Mouse (Mus musculus) small intestine, adult 2 months (tissue): ENCODE results near the gene Zfp296. TPM values are rescaled to one million over a fixed set of nuclear protein-coding genes. Genes with fewer than 3 reads are reported as not detected.
A peak's percentile ranks its signal among the peaks of the same experiment; 100 is the strongest.

ENCODE experiments used
- H3K27ac ChIP-seq: fragments of 200-500 bp; 2 replicates; pipeline ENCODE4 v1.5.1; 2012; ENCODE audit warnings: low read depth, low read length, control low read depth, inconsistent platforms; ENCODE audit not compliant: insufficient read depth
- H3K27me3 ChIP-seq: fragments of 200-500 bp; 2 replicates; pipeline ENCODE4 v1.6.1; 2012; ENCODE audit warnings: mild to moderate bottlenecking, moderate library complexity, low read length, inconsistent platforms; ENCODE audit not compliant: control insufficient read depth, insufficient read depth
- H3K36me3 ChIP-seq: fragments of 200-500 bp; 2 replicates; pipeline ENCODE4 v1.6.1; 2012; ENCODE audit warnings: mild to moderate bottlenecking, low read length, control low read depth, inconsistent platforms; ENCODE audit not compliant: control insufficient read depth, insufficient read depth
- H3K4me1 ChIP-seq: fragments of 200-500 bp; 2 replicates; pipeline ENCODE4 v1.6.1; 2012; ENCODE audit warnings: low read length, inconsistent platforms, mixed read lengths; ENCODE audit not compliant: control insufficient read depth, insufficient read depth, insufficient read length
- H3K4me3 ChIP-seq: fragments of 200-500 bp; 2 replicates; pipeline ENCODE4 v1.5.1; 2012; ENCODE audit warnings: low read depth, mild to moderate bottlenecking, control low read depth, inconsistent platforms, low read length, moderate library complexity
- CTCF ChIP-seq: fragments of 200-500 bp; IDR thresholded peaks from 2 replicates; pipeline ENCODE4 v1.5.1; 2012; ENCODE audit warnings: low read depth, mild to moderate bottlenecking, control low read depth, inconsistent platforms, low read length, moderate library complexity, mixed read lengths; ENCODE audit not compliant: insufficient replicate concordance, insufficient read length; ENCODE audit errors: extremely low read depth
- POLR2A ChIP-seq: fragments of 200-500 bp; IDR thresholded peaks from 2 replicates; pipeline ENCODE4 v1.6.1; 2012; ENCODE audit warnings: low read depth, mild to moderate bottlenecking, control low read depth, inconsistent platforms, low read length, moderate library complexity
- WGBS: fragments of 180-500 bp; shearing (Covaris S2); methylation state at CpG from one replicate; pipeline ENCODE4 v1.1.7; 2018; 5-methylcytosine and 5-hydroxymethylcytosine counted together
- polyA plus RNA-seq: library from polyadenylated mRNA; depleted of rRNA; stranded (reverse); fragments of >200 nt; gene quantifications from 2 replicates; pipeline ENCODE4 v1.2.3, GENCODE M21; 2012; rRNA removed

Gene Zfp296
- polyA plus RNA-seq, 1 experiment, result 3.7 TPM

DNA sequence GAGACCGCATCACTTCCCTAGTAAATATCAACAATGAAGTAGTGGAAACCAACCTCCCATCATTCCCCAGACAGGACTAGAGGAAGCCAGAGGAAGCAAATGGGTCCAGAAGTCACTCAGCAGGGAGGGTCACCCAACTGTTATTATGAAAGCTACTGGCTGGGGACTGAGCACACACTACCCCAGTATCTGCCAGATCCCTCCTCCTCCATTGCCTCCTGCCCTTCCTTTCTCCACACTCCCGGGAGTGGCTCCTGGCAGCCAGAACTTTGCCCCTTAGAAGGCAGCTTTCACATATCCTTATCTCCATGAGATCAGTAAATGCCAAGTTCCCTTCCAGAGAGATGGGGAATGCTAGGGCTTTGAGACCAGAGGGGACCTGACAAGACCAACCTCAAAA, 46.3 kb downstream of the Zfp296 start:
- Histone ChIP-seq H3K27me3 (no peaks in the 10 kb centered on the region), H3K4me3 (peak overlapping the region; percentile 41), H3K27ac (peak overlapping the region; percentile 98), H3K4me1 (peaks cover 31% of the 10 kb centered on the region), H3K36me3 (peaks cover 9% of the 10 kb centered on the region)
- WGBS, result 13% methylated on average over 2 of the region's 2 CpGs
- TF ChIP-seq CTCF, result no peak
- TF ChIP-seq POLR2A, result no peak

DNA sequence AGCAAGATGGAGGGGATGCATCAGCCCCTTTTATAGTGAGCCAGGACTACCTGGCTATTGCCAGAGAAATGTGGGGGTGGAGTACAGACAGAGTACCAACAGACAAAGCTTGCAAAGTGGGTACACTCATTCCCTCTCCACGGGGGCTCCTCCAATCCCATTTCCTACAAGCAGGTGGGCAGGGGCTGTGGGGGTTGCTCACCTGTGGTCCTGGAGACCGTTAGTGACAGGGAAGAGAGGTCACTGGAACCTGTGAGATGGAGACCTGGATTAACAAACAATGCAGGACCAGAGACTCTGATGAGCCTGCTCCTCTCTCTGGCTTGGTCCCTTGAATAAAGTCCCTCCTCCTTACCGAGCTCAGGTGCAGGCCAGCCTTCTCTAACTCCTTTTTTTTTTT, 50.6 kb downstream of the Zfp296 start:
- Histone ChIP-seq H3K36me3 (peaks cover 4% of the 10 kb centered on the region; the same call in 1 of the 2 replicates), H3K4me3 (peak overlapping the region; percentile 90), H3K27me3 (no peaks in the 10 kb centered on the region), H3K27ac (peak overlapping the region; percentile 86), H3K4me1 (peaks cover 24% of the 10 kb centered on the region)
- WGBS, result 43% methylated on average over 3 of the region's 3 CpGs
- TF ChIP-seq POLR2A, result no peak
- TF ChIP-seq CTCF, result no peak

DNA sequence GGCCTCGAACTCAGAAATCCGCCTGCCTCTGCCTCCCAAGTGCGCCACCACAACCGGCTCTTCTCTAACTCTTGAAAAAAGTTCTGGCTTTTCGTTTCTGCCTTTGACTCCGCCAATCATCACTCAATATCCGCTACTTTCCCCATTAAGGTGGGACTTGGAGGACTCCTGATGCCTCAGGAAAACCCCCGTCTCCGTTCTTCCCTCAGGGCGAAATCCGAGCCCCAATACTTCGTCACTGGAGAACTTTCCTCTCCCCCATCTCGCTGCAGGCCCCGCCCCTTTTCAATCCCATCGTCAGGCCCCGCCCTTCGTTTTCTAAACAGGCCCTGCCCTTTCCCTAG, 51.1 kb downstream of the Zfp296 start:
- Histone ChIP-seq H3K27me3 (no peaks in the 10 kb centered on the region), H3K4me3 (peak overlapping the region; percentile 90), H3K36me3 (peaks cover 8% of the 10 kb centered on the region), H3K4me1 (peaks cover 20% of the 10 kb centered on the region), H3K27ac (peak overlapping the region; percentile 86)
- peak; percentile 53 for TF ChIP-seq POLR2A
- TF ChIP-seq CTCF, result no peak
- WGBS, result 6% methylated on average over 17 of the region's 17 CpGs

GRCm38 (mm10) chr7:19628536-19629360, 51.7 kb downstream of the Zfp296 start:
- peak overlapping the region; percentile 93 for H3K27ac ChIP-seq
- H3K36me3 ChIP-seq, result peaks cover 14% of the 10 kb centered on the region
- no peaks in the 10 kb centered on the region for H3K27me3 ChIP-seq
- TF ChIP-seq CTCF, result no peak
- peaks cover 17% of the 10 kb centered on the region for H3K4me1 ChIP-seq
- peak overlapping the region; percentile 90 for H3K4me3 ChIP-seq
- under 1% methylated on average over 57 of the region's 57 CpGs for WGBS

DNA sequence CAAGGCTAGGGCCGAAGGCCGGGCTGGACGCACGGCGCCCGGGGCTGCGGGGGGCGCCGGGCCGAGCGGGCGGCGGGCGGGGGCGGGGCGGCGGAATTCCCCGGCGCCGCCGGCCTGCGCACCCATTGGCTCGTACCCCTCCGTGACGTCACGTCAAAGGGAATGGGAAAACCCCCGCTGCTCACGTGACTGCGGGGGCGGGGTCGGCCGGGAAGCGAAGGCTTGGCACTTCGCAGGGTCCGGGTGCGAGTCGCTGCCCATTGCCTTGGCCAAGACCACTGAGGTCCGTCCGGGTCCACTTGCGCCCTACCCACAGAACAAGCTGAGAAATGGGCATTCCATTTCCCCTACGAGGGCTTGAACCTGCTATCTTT, 52.3 kb downstream of the Zfp296 start, which contains the start of gene Relb:
TSS of gene Relb (minus strand) at position 78 of the 374 bp plus-strand sequence.
- Histone ChIP-seq H3K4me3 (peak within 1 kb of the TSS; percentile 90), H3K36me3 (peaks cover 19% of the 10 kb centered on the region), H3K4me1 (peaks cover 13% of the 10 kb centered on the region), H3K27me3 (no peaks in the 10 kb centered on the region), H3K27ac (peak within 1 kb of the TSS; percentile 93)
- TF ChIP-seq CTCF, result no peak
- TF ChIP-seq POLR2A, result no peak
- WGBS, result 1% methylated on average over 41 of the region's 41 CpGs

Other genes starting within 250 kb of the Zfp296 start
- gene Ercc1, start 232.5 kb upstream of the Zfp296 start, polyA plus RNA-seq, result 9.3 and 17.5 TPM in 2 replicates
- gene Cd3eap, start 217.8 kb upstream of the Zfp296 start, polyA plus RNA-seq, result 2.0 and 2.5 TPM in 2 replicates
- 6.2 and 10.4 TPM in 2 replicates for gene Ppp1r13l, start 217.5 kb upstream of the Zfp296 start, polyA plus RNA-seq
- gene Ercc2, start 195.3 kb upstream of the Zfp296 start, polyA plus RNA-seq, result 21.0 and 31.2 TPM in 2 replicates
- 2.6 and 3.5 TPM in 2 replicates for gene Klc3, start 173.2 kb upstream of the Zfp296 start, polyA plus RNA-seq
- gene Ckm, start 172.5 kb upstream of the Zfp296 start, polyA plus RNA-seq, result 31.9 and 45.3 TPM in 2 replicates
- gene Mark4, start 118.5 kb upstream of the Zfp296 start, polyA plus RNA-seq, result 11.6 and 27.4 TPM in 2 replicates
- gene Exoc3l2, start 114.0 kb upstream of the Zfp296 start, polyA plus RNA-seq, result 6.5 and 12.0 TPM in 2 replicates
- 11.9 and 24.9 TPM in 2 replicates for gene Bloc1s3, start 68.9 kb upstream of the Zfp296 start, polyA plus RNA-seq
- gene Trappc6a, start 68.9 kb upstream of the Zfp296 start, polyA plus RNA-seq, result 56.3 and 120 TPM in 2 replicates
- gene Nkpd1, start 59.4 kb upstream of the Zfp296 start, polyA plus RNA-seq, result 0.23 and 0.43 TPM in 2 replicates
- gene Ppp1r37, start 14.2 kb upstream of the Zfp296 start, polyA plus RNA-seq, result 57.9 and 115 TPM in 2 replicates
- gene Gemin7, start 308 bp downstream of the Zfp296 start, polyA plus RNA-seq, result 85.5 and 146 TPM in 2 replicates
- gene Clasrp, start 27.2 kb downstream of the Zfp296 start, polyA plus RNA-seq, result 91.6 and 184 TPM in 2 replicates
- 47.2 and 144 TPM in 2 replicates for gene Relb, start 52.2 kb downstream of the Zfp296 start, polyA plus RNA-seq
- 70.5 and 141 TPM in 2 replicates for gene Clptm1, start 87.7 kb downstream of the Zfp296 start, polyA plus RNA-seq
- 1,337 and 1,661 TPM in 2 replicates for gene Apoc2, start 100.7 kb downstream of the Zfp296 start, polyA plus RNA-seq
- gene Gm44805, start 104.1 kb downstream of the Zfp296 start, polyA plus RNA-seq, result 0.37 and 0.69 TPM in 2 replicates
- 0.33 and 1.4 TPM in 2 replicates for gene Apoc4, start 104.2 kb downstream of the Zfp296 start, polyA plus RNA-seq
- not detected in 2 replicates for gene Apoc1, start 115.4 kb downstream of the Zfp296 start, polyA plus RNA-seq
- gene Apoe, start 121.9 kb downstream of the Zfp296 start, polyA plus RNA-seq, result 591 and 688 TPM in 2 replicates
- gene Tomm40, start 138.2 kb downstream of the Zfp296 start, polyA plus RNA-seq, result 62.8 and 72.9 TPM in 2 replicates
- 128 and 208 TPM in 2 replicates for gene Nectin2, start 173.2 kb downstream of the Zfp296 start, polyA plus RNA-seq
- 18.6 and 20.3 TPM in 2 replicates for gene Bcam, start 193.7 kb downstream of the Zfp296 start, polyA plus RNA-seq
- gene Cblc, start 219.5 kb downstream of the Zfp296 start, polyA plus RNA-seq, result 56.7 and 145 TPM in 2 replicates
- gene Bcl3, start 245.5 kb downstream of the Zfp296 start, polyA plus RNA-seq, result 169 and 226 TPM in 2 replicates